Mouse (Mus musculus) C2C12 (cell line): ENCODE measurements around the gene Stmn1.

ENCODE experiments used
- CEBPB ChIP-seq: IDR thresholded peaks from one replicate; pipeline ENCODE4 v1.6.1; 2011; ENCODE audit warnings: low read depth, mild to moderate bottlenecking, control low read depth, moderate library complexity
- CTCF ChIP-seq: IDR thresholded peaks from one replicate; pipeline ENCODE4 v1.5.1; 2011; ENCODE audit not compliant: control insufficient read depth, insufficient read depth, insufficient read length
- FOSL1 ChIP-seq: IDR thresholded peaks from one replicate; pipeline ENCODE4 v1.8.0; 2011; ENCODE audit warnings: mild to moderate bottlenecking, low read length; ENCODE audit not compliant: poor library complexity, insufficient read depth, severe bottlenecking
- MAX ChIP-seq: IDR thresholded peaks from one replicate; pipeline ENCODE4 v1.6.1; 2011; ENCODE audit warnings: mild to moderate bottlenecking, control low read depth
- MYOD1 ChIP-seq: IDR thresholded peaks from one replicate; pipeline ENCODE4 v1.6.1; 2011; ENCODE audit warnings: low read depth; ENCODE audit not compliant: control insufficient read depth, insufficient read length
- MYOG ChIP-seq: IDR thresholded peaks from one replicate; pipeline ENCODE4 v1.6.1; 2011; ENCODE audit not compliant: control insufficient read depth, insufficient read length; ENCODE audit errors: extremely low read depth

- TF ChIP-seq CTCF (no peak), MAX (no peak), FOSL1 (no peak), MYOD1 (no peak), MYOG (no peak), CEBPB (no peak)
Measured at GRCm38 (mm10) chr4:134505966-134506594, 38.0 kb downstream of the Stmn1 start.
